Mouse (Mus musculus): ENCODE measurements around the gene Mitf.

GRCm38 (mm10) chr6:97806781-97807743, at the start of gene Mitf:
- TF ChIP-seq CTCF (IDR thresholded peaks at IDR 0.05; ENCODE audit: extremely low read depth, insufficient read depth, insufficient read length, insufficient replicate concordance) (no peak), POLR2A (IDR thresholded peaks at IDR 0.05; ENCODE audit: low read depth, low read length) (peak; percentile 2; the same call in 1 of the 2 replicates)
